Mouse (Mus musculus): Measurements from ENCODE around the gene Castor1.

GRCm38 (mm10) chr11:4249151-4249550 is 31.1 kb downstream of the Castor1 start:
- no peak for TF ChIP-seq GATA1 (IDR thresholded peaks at IDR 0.05; ENCODE audit: borderline replicate concordance, low read length)
- TF ChIP-seq FLI1 (IDR thresholded peaks at IDR 0.05; ENCODE audit: low read length): no peak

Data from megakaryocyte, embryonic 14.5 days (primary cell).